Mouse (Mus musculus) hindbrain, embryonic 14.5 days (tissue): ENCODE results near the gene BC030867. TPM values are rescaled to one million over a fixed set of nuclear protein-coding genes. Genes with fewer than 3 reads are reported as not detected.

Experiments used
- ATAC-seq: fragments of 200-750 bp; cut with Nextera tagmentation; 2 replicates; pipeline ENCODE4 v1.8.0; 2017; ENCODE audit warnings: moderate number of reproducible peaks, mild to moderate bottlenecking, moderate TSS enrichment, moderate library complexity; ENCODE audit not compliant: low FRiP score
- DNase-seq: peaks from one replicate; pipeline ENCODE4 v3.0.0-alpha.2; 2015; ENCODE audit warnings: low spot score
- H3K27ac ChIP-seq: fragments of 300-500 bp; sonication (generic); 2 replicates; pipeline ENCODE4 v1.5.1; 2014; ENCODE audit warnings: mild to moderate bottlenecking, moderate library complexity
- H3K27me3 ChIP-seq: fragments of 300-500 bp; sonication (generic); 2 replicates; pipeline ENCODE4 v1.6.1; 2014; ENCODE audit warnings: mild to moderate bottlenecking, low read length, mixed read lengths; ENCODE audit not compliant: control insufficient read depth, insufficient read depth
- H3K36me3 ChIP-seq: fragments of 300-500 bp; sonication (generic); replicated peaks from 2 replicates; pipeline ENCODE4 v1.6.1; 2014; ENCODE audit not compliant: control insufficient read depth, insufficient read depth
- H3K4me1 ChIP-seq: fragments of 300-500 bp; sonication (generic); replicated peaks from 2 replicates; pipeline ENCODE4 v1.6.1; 2014; ENCODE audit warnings: antibody characterized with exemption, low read length, mixed read lengths; ENCODE audit not compliant: control insufficient read depth, insufficient read depth
- H3K4me2 ChIP-seq: fragments of 300-500 bp; sonication (generic); replicated peaks from 2 replicates; pipeline ENCODE4 v1.6.1; 2014; ENCODE audit warnings: mild to moderate bottlenecking, moderate library complexity
- H3K4me3 ChIP-seq: fragments of 300-500 bp; sonication (generic); replicated peaks from 2 replicates; pipeline ENCODE4 v1.5.1; 2014; ENCODE audit warnings: mild to moderate bottlenecking, low read length
- H3K9ac ChIP-seq: fragments of 300-500 bp; sonication (generic); 2 replicates; pipeline ENCODE4 v1.6.1; 2014
- H3K9me3 ChIP-seq: fragments of 300-500 bp; sonication (generic); 2 replicates; pipeline ENCODE4 v1.6.1; 2016; ENCODE audit warnings: low read length; ENCODE audit not compliant: control insufficient read depth
- WGBS: fragments of 180-500 bp; shearing (Covaris S2); extraction: QIAGEN DNeasy Blood & Tissue Kit; methylation state at CpG from one replicate; pipeline ENCODE4 v1.1.7; 2014; 5-methylcytosine and 5-hydroxymethylcytosine counted together
- polyA plus RNA-seq: library from polyadenylated mRNA; unstranded; fragments of >200 nt; fragmentation: Nextera tagmentation; extraction: Ambion mirVana; gene quantifications from 2 replicates; pipeline ENCODE4 v1.2.1, GENCODE M21; 2014

The BC030867 gene
- polyA plus RNA-seq, 1 experiment from 2014 or later, result 1.8 TPM

GRCm38 (mm10) chr11:102291051-102291535 lies 42.4 kb downstream of the BC030867 start:
- Histone ChIP-seq H3K4me3 (no peak overlapping the region), H3K27me3 (no peaks in the 10 kb centered on the region), H3K9ac (no peak overlapping the region), H3K9me3 (no peaks in the 10 kb centered on the region), H3K4me1 (peaks cover 20% of the 10 kb centered on the region), H3K27ac (no peak overlapping the region), H3K4me2 (no peak overlapping the region), H3K36me3 (peaks cover 73% of the 10 kb centered on the region)
- ATAC-seq, result no peak
- DNase-seq, result no peak
- WGBS, result 83% methylated on average over 11 of the region's 11 CpGs

- H3K9me3 ChIP-seq, result no peaks in the 10 kb centered on the region
- H3K27ac ChIP-seq, result no peak overlapping the region
- H3K4me3 ChIP-seq, result no peak overlapping the region
- DNase-seq (no peak), ATAC-seq (no peak)
- no peaks in the 10 kb centered on the region for H3K27me3 ChIP-seq
- H3K9ac ChIP-seq, result peak overlapping the region; percentile 87; the same call in 1 of the 2 replicates
- peaks cover 55% of the 10 kb centered on the region for H3K36me3 ChIP-seq
- 0 out of 2 replicates have a peak overlapping the region, but pooled peaks have one; percentile 94 for H3K4me2 ChIP-seq
- WGBS, result 94% methylated on average over 13 of the region's 13 CpGs
- H3K4me1 ChIP-seq, result peaks cover 21% of the 10 kb centered on the region
These were observed 45.3 kb downstream of the BC030867 start for GRCm38 (mm10) chr11:102293971-102294370.

- ATAC-seq, result no peak
- peaks cover 50% of the 10 kb centered on the region for H3K36me3 ChIP-seq
- no peaks in the 10 kb centered on the region for H3K9me3 ChIP-seq
- no peaks in the 10 kb centered on the region for H3K27me3 ChIP-seq
- peaks cover 21% of the 10 kb centered on the region for H3K4me1 ChIP-seq
- H3K4me2 ChIP-seq, result peak overlapping the region; percentile 94
- 84% methylated on average over 5 of the region's 5 CpGs for WGBS
- peak overlapping the region; percentile 79; the same call in 1 of the 2 replicates for H3K4me3 ChIP-seq
- H3K9ac ChIP-seq, result peak overlapping the region; percentile 87
- no peak for DNase-seq
- H3K27ac ChIP-seq, result peak overlapping the region; percentile 96; the same call in 1 of the 2 replicates
These were observed 45.7 kb downstream of the BC030867 start for GRCm38 (mm10) chr11:102294416-102294815.

GRCm38 (mm10) chr11:102294887-102295597 lies 46.4 kb downstream of the BC030867 start:
- H3K36me3 ChIP-seq, result peaks cover 45% of the 10 kb centered on the region

DNA sequence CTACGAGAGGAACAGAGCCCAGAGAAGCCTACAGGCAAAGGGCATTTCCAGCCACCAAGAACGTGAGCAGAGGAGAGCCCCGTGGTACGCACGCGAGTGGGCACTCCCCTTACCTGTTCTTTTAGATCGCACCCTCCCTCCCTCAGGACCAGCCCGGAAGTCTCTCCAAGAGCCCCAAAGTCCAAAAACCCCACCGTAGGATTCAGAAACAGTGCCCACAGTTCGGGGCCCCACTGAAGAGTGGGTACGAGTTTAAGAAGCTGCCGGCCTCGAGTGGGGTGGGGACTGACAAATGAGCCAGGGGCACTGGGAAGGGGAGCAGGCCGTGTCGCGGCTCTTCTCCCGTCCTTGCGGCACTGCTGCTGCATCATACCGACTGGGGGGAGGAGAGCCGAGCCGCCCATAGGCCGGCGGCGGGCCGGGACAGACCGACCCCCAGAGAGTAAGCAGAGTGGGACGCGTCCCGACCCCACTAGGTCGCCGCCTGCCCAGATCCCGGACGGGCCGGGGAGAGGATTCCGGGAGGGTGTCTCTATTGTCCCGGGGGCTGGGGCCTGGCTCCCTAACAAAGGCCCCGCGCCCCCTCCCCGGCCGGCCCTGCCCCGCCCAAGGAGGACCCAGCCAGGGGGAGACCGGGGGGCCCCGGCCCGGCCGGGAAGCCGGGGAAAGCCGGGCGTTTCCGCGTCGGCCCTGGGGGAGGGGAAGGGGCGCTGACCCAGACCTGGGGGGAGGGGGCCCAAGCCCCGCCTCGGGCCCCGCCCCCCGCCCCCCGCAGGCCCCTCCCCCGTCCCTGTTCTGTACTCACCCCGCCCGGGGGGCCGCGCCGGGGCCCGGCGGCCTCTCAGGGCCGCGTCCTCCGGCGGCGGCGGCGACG lies 47.2 kb downstream of the BC030867 start:
- Histone ChIP-seq H3K36me3 (peaks cover 37% of the 10 kb centered on the region), H3K9ac (peak overlapping the region; percentile 87), H3K27me3 (no peaks in the 10 kb centered on the region), H3K4me3 (peak overlapping the region; percentile 79), H3K9me3 (no peaks in the 10 kb centered on the region), H3K4me2 (peak overlapping the region; percentile 94), H3K4me1 (peaks cover 21% of the 10 kb centered on the region), H3K27ac (peak overlapping the region; percentile 96)
- DNase-seq, result peak; percentile 67
- peak; percentile 10; the same call in 1 of the 2 replicates for ATAC-seq
- 1% methylated on average over 45 of the region's 73 CpGs for WGBS

More at GRCm38 (mm10) chr11:102294887-102295597, 46.4 kb downstream of the BC030867 start:
- Histone ChIP-seq H3K9me3 (no peaks in the 10 kb centered on the region), H3K9ac (peak overlapping the region; percentile 87), H3K27ac (peak overlapping the region; percentile 96), H3K4me1 (peaks cover 21% of the 10 kb centered on the region), H3K4me3 (peak overlapping the region; percentile 79), H3K4me2 (peak overlapping the region; percentile 94), H3K27me3 (no peaks in the 10 kb centered on the region)
- no peak for DNase-seq
- WGBS, result 62% methylated on average over 12 of the region's 12 CpGs
- no peak for ATAC-seq

DNA sequence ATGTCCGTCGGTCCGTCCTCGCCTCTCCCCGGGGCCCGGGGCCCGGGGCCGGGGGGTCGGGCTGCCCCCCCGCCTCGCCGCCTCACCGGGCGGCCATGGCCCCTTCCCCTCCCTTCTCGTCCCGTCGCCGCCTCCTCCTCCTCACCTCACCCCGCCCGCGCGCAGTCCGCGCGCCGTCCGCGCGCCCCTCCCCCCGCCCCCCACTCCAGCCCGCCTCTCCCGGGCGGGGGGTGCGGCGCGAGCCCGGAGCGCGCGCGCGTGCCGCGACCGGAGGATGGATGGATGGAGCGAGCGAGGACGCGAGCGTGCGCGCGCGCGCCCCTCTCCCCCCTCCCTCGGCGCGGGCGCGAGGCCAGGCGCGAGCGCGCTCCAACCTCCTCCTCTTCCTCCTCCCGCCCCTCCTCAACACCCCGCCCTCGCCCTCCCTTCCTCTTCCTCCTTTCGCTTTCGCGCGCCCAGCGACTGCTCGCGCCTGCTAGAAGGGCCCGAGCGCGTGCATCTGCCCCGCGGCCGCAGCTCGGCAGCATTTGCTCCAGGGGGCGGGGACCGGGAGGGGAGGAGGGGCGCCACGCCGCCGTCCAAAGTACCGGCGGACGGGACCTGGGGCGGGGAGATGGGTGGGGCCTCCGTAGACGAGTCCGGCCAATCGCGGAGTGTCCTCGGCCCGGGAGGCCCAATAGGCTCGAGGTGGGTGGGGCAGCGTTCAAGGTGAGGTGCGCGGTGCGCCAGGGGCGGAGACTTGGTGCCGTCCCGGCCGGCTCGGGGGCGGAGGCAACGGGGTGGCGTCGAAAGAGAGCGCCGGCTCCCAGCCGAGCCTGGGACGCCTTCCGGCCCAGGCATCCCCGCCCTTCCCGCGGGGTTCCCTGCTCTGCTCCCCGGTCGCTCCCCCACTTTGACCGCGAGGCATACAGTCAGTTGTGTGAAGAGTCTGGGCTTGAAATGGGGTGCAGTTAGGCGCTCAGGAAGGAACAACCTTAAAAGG lies 48.1 kb downstream of the BC030867 start, which contains the start of gene Atxn7l3:
TSS of gene Atxn7l3 (minus strand) at position 141 of the 982 bp plus-strand sequence.
- DNase-seq, result peak; percentile 95
- 0% methylated on average over 50 of the region's 125 CpGs for WGBS

GRCm38 (mm10) chr11:102297577-102298556 lies 49.2 kb downstream of the BC030867 start:
- Histone ChIP-seq H3K4me3 (peak overlapping the region; percentile 79), H3K36me3 (peaks cover 16% of the 10 kb centered on the region), H3K27me3 (no peaks in the 10 kb centered on the region), H3K9me3 (no peaks in the 10 kb centered on the region), H3K9ac (peak overlapping the region; percentile 72), H3K27ac (peak overlapping the region; percentile 96), H3K4me2 (peak overlapping the region; percentile 94), H3K4me1 (peaks cover 21% of the 10 kb centered on the region)
- WGBS, result 28% methylated on average over 27 of the region's 27 CpGs
- DNase-seq (no peak), ATAC-seq (peak; percentile 17; the same call in 1 of the 2 replicates)

More for the DNA sequence above, 48.1 kb downstream of the BC030867 start, which contains the start of gene Atxn7l3:
- H3K9ac ChIP-seq, result peak within 1 kb of the TSS; percentile 87
- H3K27ac ChIP-seq, result peak within 1 kb of the TSS; percentile 96
- peaks cover 21% of the 10 kb centered on the region for H3K4me1 ChIP-seq
- H3K9me3 ChIP-seq, result no peaks in the 10 kb centered on the region
- H3K36me3 ChIP-seq, result peaks cover 27% of the 10 kb centered on the region
- H3K4me2 ChIP-seq, result peak within 1 kb of the TSS; percentile 94
- peak; percentile 95 for ATAC-seq
- H3K27me3 ChIP-seq, result no peaks in the 10 kb centered on the region
- peak within 1 kb of the TSS; percentile 79 for H3K4me3 ChIP-seq
